Mouse (Mus musculus) forebrain, embryonic 10.5 days (tissue): ENCODE results near the gene Crtap. TPM values are rescaled to one million over a fixed set of nuclear protein-coding genes. Genes with fewer than 3 reads are reported as not detected.
A peak's percentile ranks its signal among the peaks of the same experiment; 100 is the strongest.

Experiments
- DNase-seq: peaks from one replicate; pipeline ENCODE4 v3.0.0-alpha.2; 2017; ENCODE audit warnings: low spot score; ENCODE audit errors: extremely low spot score
- H3K27ac ChIP-seq: fragments of 300-500 bp; sonication (generic); 2 replicates; pipeline ENCODE4 v1.5.1; 2016; ENCODE audit warnings: mild to moderate bottlenecking
- H3K27me3 ChIP-seq: fragments of 300-500 bp; sonication (generic); 2 replicates; pipeline ENCODE4 v1.6.1; 2016; ENCODE audit warnings: mild to moderate bottlenecking; ENCODE audit not compliant: poor library complexity, severe bottlenecking
- H3K36me3 ChIP-seq: fragments of 300-500 bp; sonication (generic); replicated peaks from 2 replicates; pipeline ENCODE4 v1.6.1; 2016; ENCODE audit warnings: mild to moderate bottlenecking, moderate library complexity
- H3K4me1 ChIP-seq: fragments of 300-500 bp; sonication (generic); 2 replicates; pipeline ENCODE4 v1.6.1; 2016
- H3K4me3 ChIP-seq: fragments of 300-500 bp; sonication (generic); 2 replicates; pipeline ENCODE4 v1.5.1; 2016; ENCODE audit warnings: mild to moderate bottlenecking, moderate library complexity
- H3K9me3 ChIP-seq: fragments of 300-500 bp; sonication (generic); 2 replicates; pipeline ENCODE4 v1.6.1; 2016; ENCODE audit warnings: mild to moderate bottlenecking, moderate library complexity
- WGBS: fragments of 180-500 bp; shearing (Covaris S2); methylation state at CpG from one replicate; pipeline ENCODE4 v1.1.7; 2016; 5-methylcytosine and 5-hydroxymethylcytosine counted together
- polyA plus RNA-seq: library from polyadenylated mRNA; unstranded; fragments of >200 nt; fragmentation: Nextera tagmentation; extraction: Ambion mirVana; gene quantifications from 2 replicates; pipeline ENCODE4 v1.2.1, GENCODE M21; 2016

Gene Crtap
- polyA plus RNA-seq, 1 experiment from 2014 or later = 30.7 TPM

DNA sequence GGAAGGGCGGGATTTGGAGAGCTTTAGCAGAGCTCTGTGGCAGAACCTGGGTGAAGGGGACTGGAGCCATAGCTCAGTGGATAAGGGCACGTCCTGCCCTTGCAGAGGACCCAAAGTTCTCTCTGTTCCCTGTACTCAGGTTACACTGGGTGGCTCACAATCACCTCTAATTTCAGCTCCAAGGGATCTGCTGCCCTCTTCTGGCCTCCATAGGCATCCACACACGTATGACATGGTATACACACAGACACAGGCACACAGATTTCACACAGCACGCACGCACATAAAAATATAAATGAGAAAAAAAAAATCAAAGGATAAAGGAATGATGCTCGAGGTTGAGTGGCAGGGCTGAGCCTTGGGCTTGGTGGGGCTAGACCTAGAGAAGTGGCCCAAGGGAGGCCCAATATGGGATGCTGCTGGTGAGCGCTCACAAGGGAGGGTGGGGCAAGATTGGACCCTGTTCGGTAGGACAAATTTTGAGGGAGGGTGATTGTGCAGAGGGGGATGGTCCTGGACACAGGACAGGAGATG lies 1.0 kb downstream of the Crtap start:
- 0 out of 2 replicates have a peak overlapping the region, but pooled peaks have one; percentile 89 for H3K27ac ChIP-seq
- H3K27me3 ChIP-seq = 0 out of 2 replicates have a peak, but pooled peaks cover 8% of the 10 kb centered on the region
- H3K36me3 ChIP-seq = peaks cover 3% of the 10 kb centered on the region; the same call in 1 of the 2 replicates
- no peaks in the 10 kb centered on the region for H3K9me3 ChIP-seq
- H3K4me3 ChIP-seq = peak overlapping the region; percentile 65
- 77% methylated on average over 8 of the region's 8 CpGs for WGBS
- no peak for DNase-seq
- peaks cover 14% of the 10 kb centered on the region for H3K4me1 ChIP-seq

GRCm38 (mm10) chr9:114388701-114389370 lies 1.6 kb downstream of the Crtap start:
- H3K36me3 ChIP-seq = peaks cover 3% of the 10 kb centered on the region; the same call in 1 of the 2 replicates
- H3K4me1 ChIP-seq = peaks cover 14% of the 10 kb centered on the region
- no peak for DNase-seq
- no peaks in the 10 kb centered on the region for H3K9me3 ChIP-seq
- 0 out of 2 replicates have a peak, but pooled peaks cover 8% of the 10 kb centered on the region for H3K27me3 ChIP-seq
- H3K27ac ChIP-seq = no peak overlapping the region
- 90% methylated on average over 3 of the region's 3 CpGs for WGBS
- peak overlapping the region; percentile 65; the same call in 1 of the 2 replicates for H3K4me3 ChIP-seq

DNA sequence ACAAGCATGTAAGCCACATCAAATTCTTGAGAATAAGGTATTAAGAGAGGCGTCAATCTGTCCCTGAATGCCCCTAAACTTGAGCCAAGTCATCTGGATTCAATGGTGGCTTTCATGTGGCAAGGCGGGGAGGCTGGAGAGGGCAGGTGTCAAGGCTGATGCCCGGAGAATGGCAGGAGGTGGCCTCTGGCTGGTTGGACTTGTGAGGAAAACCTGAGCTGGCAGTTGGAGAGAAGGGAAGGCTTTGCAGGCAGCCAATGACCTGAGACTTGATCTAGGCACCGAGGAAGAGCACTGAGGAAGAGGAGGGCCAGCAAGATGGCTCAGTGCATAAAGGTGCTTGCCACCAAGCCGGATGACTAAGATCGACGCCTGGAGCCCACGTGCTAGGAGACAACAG lies 2.2 kb downstream of the Crtap start:
- no peak overlapping the region for H3K4me3 ChIP-seq
- no peak for DNase-seq
- peaks cover 3% of the 10 kb centered on the region; the same call in 1 of the 2 replicates for H3K36me3 ChIP-seq
- H3K27ac ChIP-seq = no peak overlapping the region
- H3K27me3 ChIP-seq = 0 out of 2 replicates have a peak, but pooled peaks cover 8% of the 10 kb centered on the region
- WGBS = 91% methylated on average over 8 of the region's 8 CpGs
- peaks cover 14% of the 10 kb centered on the region for H3K4me1 ChIP-seq
- no peaks in the 10 kb centered on the region for H3K9me3 ChIP-seq

DNA sequence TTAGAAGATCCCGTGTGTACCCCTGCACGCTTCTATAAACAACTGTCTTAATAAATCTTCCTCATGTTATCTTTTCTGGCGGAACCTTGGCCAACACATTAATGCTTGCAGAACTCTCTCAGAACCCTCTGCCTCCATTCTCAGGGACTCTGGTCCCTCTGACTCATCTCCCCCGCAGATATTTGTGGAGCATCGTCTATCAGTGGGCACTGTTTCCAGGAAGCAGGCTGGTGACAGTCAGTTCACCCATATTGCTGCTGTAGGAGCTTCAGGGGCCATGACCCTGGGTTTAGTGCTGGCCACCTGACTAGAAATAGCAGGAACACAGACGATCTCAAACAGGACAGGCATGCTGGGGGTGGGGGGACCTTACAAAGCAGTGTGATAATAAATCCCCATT lies 3.4 kb downstream of the Crtap start:
- H3K27me3 ChIP-seq = 0 out of 2 replicates have a peak, but pooled peaks cover 4% of the 10 kb centered on the region
- WGBS = 82% methylated on average over 6 of the region's 6 CpGs
- peaks cover 3% of the 10 kb centered on the region; the same call in 1 of the 2 replicates for H3K36me3 ChIP-seq

DNA sequence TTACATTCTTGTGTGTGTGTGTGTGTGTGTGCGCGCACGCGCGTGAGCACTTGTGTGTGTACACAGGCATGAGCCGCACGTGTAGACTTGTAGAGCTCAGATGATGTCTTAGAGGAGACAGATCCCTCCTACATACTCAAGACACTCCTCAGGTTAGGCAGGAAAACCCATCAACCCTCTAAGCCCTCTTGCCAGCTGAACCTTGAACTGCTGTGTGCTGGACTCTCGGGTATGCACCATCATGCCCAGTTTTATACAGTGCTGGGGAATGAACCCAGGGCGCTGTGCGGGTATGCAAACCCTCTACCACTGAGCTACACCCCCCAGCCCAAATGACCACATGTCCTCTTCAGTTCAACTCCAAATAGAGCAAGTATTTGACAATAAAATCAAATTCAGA lies 5.3 kb downstream of the Crtap start:
- H3K4me1 ChIP-seq = peaks cover 6% of the 10 kb centered on the region
- no peak for DNase-seq
- no peak overlapping the region for H3K4me3 ChIP-seq
- no peaks in the 10 kb centered on the region for H3K27me3 ChIP-seq
- H3K27ac ChIP-seq = no peak overlapping the region
- peaks cover 3% of the 10 kb centered on the region; the same call in 1 of the 2 replicates for H3K36me3 ChIP-seq
- H3K9me3 ChIP-seq = no peaks in the 10 kb centered on the region
- 97% methylated on average over 10 of the region's 10 CpGs for WGBS

More for the DNA sequence above, 3.4 kb downstream of the Crtap start:
- Histone ChIP-seq H3K27ac (no peak overlapping the region), H3K4me1 (peaks cover 14% of the 10 kb centered on the region), H3K4me3 (no peak overlapping the region), H3K9me3 (no peaks in the 10 kb centered on the region)
- no peak for DNase-seq

DNA sequence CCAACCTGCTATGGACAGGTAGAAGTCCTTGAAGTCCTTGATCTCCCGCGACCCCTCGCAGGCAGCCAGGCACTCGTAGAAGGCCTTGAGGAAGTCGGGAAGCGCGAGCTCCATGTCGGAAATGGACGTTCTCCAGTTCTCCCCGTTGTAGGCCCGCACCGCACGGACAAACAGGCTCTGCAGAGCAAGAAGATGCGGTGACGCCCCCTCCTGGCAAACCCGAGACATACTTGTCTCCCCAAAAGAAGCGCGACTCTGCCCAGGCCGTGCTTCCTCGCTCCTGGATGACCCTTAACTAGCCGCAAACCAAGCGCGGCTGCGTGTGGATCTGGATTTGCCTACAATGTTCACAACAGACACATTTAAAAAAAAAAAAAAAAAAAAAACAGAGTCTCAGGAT lies 5.8 kb downstream of the Crtap start:
- no peak for DNase-seq
- Histone ChIP-seq H3K9me3 (no peaks in the 10 kb centered on the region), H3K27me3 (no peaks in the 10 kb centered on the region), H3K4me3 (no peak overlapping the region), H3K4me1 (peaks cover under 1% of the 10 kb centered on the region), H3K36me3 (peaks cover 7% of the 10 kb centered on the region; the same call in 1 of the 2 replicates), H3K27ac (no peak overlapping the region)
- WGBS = 90% methylated on average over 24 of the region's 24 CpGs

DNA sequence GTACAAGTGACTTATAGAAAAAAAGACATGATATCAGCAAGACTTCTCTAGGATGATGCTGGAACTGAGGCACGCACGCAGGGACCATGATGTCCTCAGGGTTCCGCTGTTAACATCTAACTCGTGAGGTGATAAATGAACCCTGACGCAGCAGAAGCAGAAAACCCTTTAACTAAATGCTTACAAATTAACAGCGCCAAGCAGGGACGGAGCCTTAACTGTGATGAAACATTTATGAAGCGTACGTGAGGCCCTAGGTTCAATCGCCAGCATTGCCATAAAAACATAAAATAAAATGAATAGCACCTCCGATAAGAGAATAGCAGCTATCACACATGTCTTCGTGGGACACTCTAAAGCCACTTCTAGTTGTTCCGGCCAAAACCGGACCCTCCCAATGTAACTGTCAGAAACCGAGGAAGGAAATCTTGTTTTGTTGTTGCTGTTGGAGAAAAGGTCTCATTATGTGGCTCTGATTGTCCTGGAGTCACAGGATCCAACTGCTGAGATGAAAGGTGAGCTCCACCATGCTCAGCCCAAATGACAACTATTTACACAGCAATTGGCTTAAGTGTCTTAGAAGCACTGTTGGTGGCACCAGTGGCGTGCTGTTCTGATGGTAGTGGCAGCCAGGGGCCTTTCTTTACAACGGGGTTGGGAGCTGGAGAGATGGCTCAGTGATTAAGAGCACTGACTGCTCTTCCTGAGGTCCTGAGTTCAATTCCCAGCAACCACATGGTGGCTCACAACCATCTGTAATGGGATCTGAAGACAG lies 7.4 kb downstream of the Crtap start:
- 91% methylated on average over 17 of the region's 17 CpGs for WGBS
- Histone ChIP-seq H3K27ac (no peak overlapping the region), H3K4me3 (no peak overlapping the region), H3K9me3 (no peaks in the 10 kb centered on the region), H3K27me3 (no peaks in the 10 kb centered on the region), H3K36me3 (peaks cover 11% of the 10 kb centered on the region; the same call in 1 of the 2 replicates), H3K4me1 (no peaks in the 10 kb centered on the region)
- DNase-seq = no peak

DNA sequence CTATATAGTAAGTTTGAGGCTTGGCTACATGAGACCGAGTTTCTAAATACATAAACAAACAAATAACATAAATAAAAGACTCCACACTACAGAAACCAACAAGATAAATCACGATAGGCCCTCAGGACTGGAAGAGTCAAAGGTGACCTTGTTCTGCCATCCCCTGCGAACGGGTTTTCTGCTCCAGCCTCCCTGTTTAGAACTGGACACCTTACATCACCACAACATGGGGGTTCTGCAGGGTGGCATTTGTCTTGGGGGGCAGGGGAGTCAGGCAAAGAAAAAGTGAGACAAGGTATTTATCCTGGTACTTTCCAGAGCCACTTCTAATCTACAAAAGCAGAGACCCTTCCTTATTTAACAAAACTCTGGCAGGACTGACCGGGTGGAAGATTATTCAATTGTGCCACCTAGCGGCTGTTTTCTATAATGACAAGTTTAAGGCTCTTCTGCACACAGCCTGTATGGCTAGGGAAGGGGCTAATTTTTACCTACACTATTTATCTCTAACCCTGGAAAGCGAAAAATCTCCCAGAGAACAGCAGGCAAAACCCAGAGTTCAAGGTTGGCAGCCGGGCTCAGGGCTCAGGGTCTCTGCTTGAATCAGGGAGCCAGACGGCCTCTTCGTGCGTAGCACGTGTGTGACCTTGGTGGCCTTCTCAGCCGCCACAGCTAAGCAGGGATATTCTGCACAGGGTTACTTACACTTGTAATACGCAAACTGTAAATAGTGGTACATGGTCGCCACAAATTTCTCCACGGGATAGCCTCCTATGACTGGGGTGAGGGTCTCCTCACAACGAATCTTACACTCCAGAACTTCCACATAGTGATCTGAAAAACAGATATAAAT lies 9.4 kb downstream of the Crtap start:
- WGBS = 70% methylated on average over 17 of the region's 17 CpGs
- Histone ChIP-seq H3K27me3 (no peaks in the 10 kb centered on the region), H3K4me1 (no peaks in the 10 kb centered on the region), H3K36me3 (peaks cover 15% of the 10 kb centered on the region; the same call in 1 of the 2 replicates), H3K9me3 (no peaks in the 10 kb centered on the region), H3K4me3 (no peak overlapping the region), H3K27ac (no peak overlapping the region)
- peak; percentile 37 for DNase-seq

DNA sequence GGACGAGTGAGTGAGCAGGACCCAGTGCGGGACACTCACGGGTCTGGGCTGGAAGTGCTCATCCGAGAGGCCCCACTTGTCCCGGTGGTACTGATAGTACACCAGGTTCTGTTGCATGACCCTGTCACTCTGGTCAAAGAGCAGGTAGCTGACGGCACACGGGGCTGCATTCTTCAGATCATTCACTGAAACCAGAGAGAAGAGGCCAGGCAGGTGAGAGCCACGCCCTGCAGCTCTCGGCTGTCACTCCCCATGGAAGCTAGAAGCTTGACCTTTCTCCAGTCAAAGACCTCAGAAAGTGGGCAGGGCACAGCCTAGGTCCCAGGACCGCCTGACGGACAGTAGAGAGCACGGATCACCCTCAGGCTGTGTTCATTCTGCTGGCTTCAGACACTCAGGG lies 10.6 kb downstream of the Crtap start:
- Histone ChIP-seq H3K27ac (no peak overlapping the region), H3K27me3 (no peaks in the 10 kb centered on the region), H3K4me1 (no peaks in the 10 kb centered on the region), H3K36me3 (peaks cover 15% of the 10 kb centered on the region; the same call in 1 of the 2 replicates), H3K9me3 (no peaks in the 10 kb centered on the region), H3K4me3 (no peak overlapping the region)
- WGBS = 90% methylated on average over 12 of the region's 12 CpGs
- no peak for DNase-seq

DNA sequence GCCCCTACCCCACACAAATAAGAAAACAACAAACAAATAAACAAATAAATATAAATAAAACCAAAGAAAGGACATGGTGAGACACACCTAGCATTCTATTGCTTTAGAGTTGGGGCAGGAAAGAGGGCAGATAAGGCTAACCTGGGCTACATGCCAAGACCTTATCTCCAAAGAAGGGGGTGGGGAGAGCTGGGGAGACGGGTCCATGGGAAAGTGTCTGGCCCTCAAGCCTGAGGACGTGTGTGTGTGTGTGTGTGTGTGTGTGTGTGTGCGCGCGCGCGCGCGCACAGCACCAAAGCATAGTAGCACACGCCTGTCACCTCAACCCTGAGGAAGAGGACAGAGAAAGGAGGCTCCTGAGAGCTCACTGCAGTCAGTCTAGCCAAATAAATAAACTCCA lies 13.3 kb downstream of the Crtap start:
- Histone ChIP-seq H3K4me3 (no peak overlapping the region), H3K36me3 (peaks cover 15% of the 10 kb centered on the region; the same call in 1 of the 2 replicates), H3K9me3 (no peaks in the 10 kb centered on the region), H3K4me1 (no peaks in the 10 kb centered on the region), H3K27ac (no peak overlapping the region), H3K27me3 (no peaks in the 10 kb centered on the region)
- DNase-seq = no peak
- 99% methylated on average over 10 of the region's 10 CpGs for WGBS

- no peaks in the 10 kb centered on the region for H3K4me1 ChIP-seq
- DNase-seq = no peak
- 92% methylated on average over 10 of the region's 10 CpGs for WGBS
- H3K4me3 ChIP-seq = no peak overlapping the region
- H3K36me3 ChIP-seq = peaks cover 15% of the 10 kb centered on the region; the same call in 1 of the 2 replicates
- H3K27ac ChIP-seq = no peak overlapping the region
- H3K27me3 ChIP-seq = no peaks in the 10 kb centered on the region
- H3K9me3 ChIP-seq = no peaks in the 10 kb centered on the region
Observed at GRCm38 (mm10) chr9:114375276-114375962, 15.1 kb downstream of the Crtap start.
